Comparison of ENCODE assay signal across 10 mouse cellular contexts in the genomic region with DNA sequence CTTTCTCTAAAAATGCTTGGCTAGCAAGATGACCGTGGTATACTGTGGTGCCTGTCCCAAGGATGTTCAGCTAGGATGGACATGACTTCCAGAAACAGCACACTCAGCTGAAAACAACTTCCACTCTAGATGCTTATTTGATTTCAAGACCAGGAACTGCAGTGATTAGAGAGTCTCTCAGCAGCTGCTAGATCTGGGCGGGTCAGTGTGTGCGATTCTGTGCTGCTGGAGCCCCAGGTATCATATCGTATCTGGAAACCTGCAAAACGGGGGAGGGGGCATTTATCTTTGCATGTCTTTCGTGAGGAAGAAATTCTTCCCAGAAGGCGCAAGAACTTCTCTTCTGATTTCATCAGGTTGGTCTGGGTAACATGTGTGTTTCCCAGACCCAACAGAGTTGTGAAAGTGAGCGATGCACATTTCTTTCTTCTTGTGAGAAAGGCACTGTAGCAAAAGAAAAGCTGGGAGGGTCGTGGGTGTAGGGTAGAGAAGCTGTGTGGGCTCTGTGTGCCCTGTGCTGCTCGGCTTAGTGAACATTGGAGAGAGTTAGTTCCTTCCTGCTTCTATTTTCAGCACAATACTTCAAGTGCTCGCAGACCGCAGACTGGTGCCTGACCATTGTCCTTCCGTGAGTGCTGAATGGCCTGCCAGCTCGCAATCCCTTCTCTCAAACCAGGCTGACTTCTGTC.
A peak's percentile ranks its signal among the peaks of the same experiment; 100 is the strongest.
DNase-seq lines count a peak whose midpoint lies in the region; ATAC-seq and TF ChIP-seq lines count a peak whose summit lies in the region.
"Had no signal": no experiment of that assay in that cellular context is flagged by ENCODE, and none has a peak within 500 bp of the region (broad histone marks: within the 10 kb centered on the region; RNA-seq: fewer than 3 reads in every experiment).

No protein-coding gene starts in this region.

- 78% methylated on average over 14 of the region's 14 CpGs for WGBS in midbrain, embryonic 11.5 days
- 82% methylated on average over 14 of the region's 14 CpGs for WGBS in midbrain, embryonic 10.5 days
- WGBS in heart, embryonic 15.5 days: 26% methylated on average over 14 of the region's 14 CpGs
- 71% methylated on average over 14 of the region's 14 CpGs for WGBS in limb, embryonic 14.5 days
- WGBS in small intestine, adult 2 months: 27% methylated on average over 14 of the region's 14 CpGs
- WGBS in forebrain, postnatal 0 days: 68% methylated on average over 14 of the region's 14 CpGs

- H3K36me3 ChIP-seq in midbrain, embryonic 11.5 days (ENCODE audit: control insufficient read depth, insufficient read depth, low read length): no peaks in the 10 kb centered on the region
- H3K36me3 ChIP-seq in midbrain, embryonic 10.5 days: no peaks in the 10 kb centered on the region
- no peaks in the 10 kb centered on the region for H3K36me3 ChIP-seq in heart, embryonic 15.5 days
- H3K36me3 ChIP-seq in limb, embryonic 14.5 days (ENCODE audit: control insufficient read depth, insufficient read depth, low read length): no peaks in the 10 kb centered on the region
- H3K36me3 ChIP-seq in small intestine, adult 2 months (ENCODE audit: control insufficient read depth, insufficient read depth, low read length): no peaks in the 10 kb centered on the region
- H3K36me3 ChIP-seq in forebrain, postnatal 0 days (ENCODE audit: insufficient read depth): no peaks in the 10 kb centered on the region
- H3K36me3 ChIP-seq: neural tube, embryonic 12.5 days had no signal

- no peaks in the 10 kb centered on the region for H3K27me3 ChIP-seq in midbrain, embryonic 11.5 days (ENCODE audit: control insufficient read depth, insufficient read depth, low read length)
- H3K27me3 ChIP-seq in midbrain, embryonic 10.5 days (ENCODE audit: low read depth, poor library complexity, severe bottlenecking): no peaks in the 10 kb centered on the region
- no peaks in the 10 kb centered on the region for H3K27me3 ChIP-seq in heart, embryonic 15.5 days
- H3K27me3 ChIP-seq in limb, embryonic 14.5 days (ENCODE audit: control insufficient read depth, insufficient read depth, low read length): no peaks in the 10 kb centered on the region
- no peaks in the 10 kb centered on the region for H3K27me3 ChIP-seq in small intestine, adult 2 months (ENCODE audit: control insufficient read depth, insufficient read depth, low read length)
- no peaks in the 10 kb centered on the region for H3K27me3 ChIP-seq in forebrain, postnatal 0 days (ENCODE audit: insufficient read depth, low read length)
- H3K27me3 ChIP-seq: neural tube, embryonic 12.5 days had no signal

- no peak overlapping the region for H3K9ac ChIP-seq in midbrain, embryonic 11.5 days (ENCODE audit: low read length)
- H3K9ac ChIP-seq in heart, embryonic 15.5 days: 0 out of 2 replicates have a peak overlapping the region, but pooled peaks have one; percentile 10
- no peak overlapping the region for H3K9ac ChIP-seq in limb, embryonic 14.5 days (ENCODE audit: low read depth, low read length, severe bottlenecking)
- no peak overlapping the region for H3K9ac ChIP-seq in forebrain, postnatal 0 days
- H3K9ac ChIP-seq: neural tube, embryonic 12.5 days had no signal

- H3K27ac ChIP-seq in midbrain, embryonic 11.5 days (ENCODE audit: low read depth, low read length): no peak overlapping the region
- H3K27ac ChIP-seq in midbrain, embryonic 10.5 days (replicated peaks): no peak overlapping the region
- peak overlapping the region; percentile 79 for H3K27ac ChIP-seq in heart, embryonic 15.5 days
- 0 out of 2 replicates have a peak overlapping the region, but pooled peaks have one; percentile 26 for H3K27ac ChIP-seq in limb, embryonic 14.5 days (replicated peaks; ENCODE audit: low read depth, low read length)
- 0 out of 2 replicates have a peak overlapping the region, but pooled peaks have one; percentile 5 for H3K27ac ChIP-seq in small intestine, adult 2 months (ENCODE audit: insufficient read depth, low read depth, low read length)
- no peak overlapping the region for H3K27ac ChIP-seq in forebrain, postnatal 0 days (ENCODE audit: low read depth, low read length)
- H3K27ac ChIP-seq: neural tube, embryonic 12.5 days had no signal

- no peaks in the 10 kb centered on the region for H3K9me3 ChIP-seq in midbrain, embryonic 11.5 days (ENCODE audit: control insufficient read depth, low read length)
- H3K9me3 ChIP-seq in midbrain, embryonic 10.5 days (replicated peaks): no peaks in the 10 kb centered on the region
- H3K9me3 ChIP-seq in heart, embryonic 15.5 days (replicated peaks): no peaks in the 10 kb centered on the region
- no peaks in the 10 kb centered on the region for H3K9me3 ChIP-seq in limb, embryonic 14.5 days (ENCODE audit: control insufficient read depth, low read length)
- H3K9me3 ChIP-seq in forebrain, postnatal 0 days (ENCODE audit: low read length): no peaks in the 10 kb centered on the region
- H3K9me3 ChIP-seq: neural tube, embryonic 12.5 days had no signal

- TF ChIP-seq POLR2A in limb, embryonic 14.5 days (IDR thresholded peaks at IDR 0.05; ENCODE audit: borderline replicate concordance, extremely low read depth, insufficient read depth, insufficient read length): no peak
- no peak for TF ChIP-seq POLR2A in small intestine, adult 2 months (IDR thresholded peaks at IDR 0.05; ENCODE audit: low read depth, low read length)

- no peak overlapping the region for H3K4me2 ChIP-seq in midbrain, embryonic 11.5 days
- H3K4me2 ChIP-seq in heart, embryonic 15.5 days: peak overlapping the region; percentile 49
- H3K4me2 ChIP-seq in limb, embryonic 14.5 days (replicated peaks; ENCODE audit: low read depth, low read length, severe bottlenecking): no peak overlapping the region
- no peak overlapping the region for H3K4me2 ChIP-seq in forebrain, postnatal 0 days (ENCODE audit: low read depth)
- H3K4me2 ChIP-seq: neural tube, embryonic 12.5 days had no signal

- TF ChIP-seq CTCF in small intestine, adult 2 months (IDR thresholded peaks at IDR 0.05; ENCODE audit: extremely low read depth, insufficient read length, insufficient replicate concordance, low read depth, low read length): no peak
- TF ChIP-seq CTCF in forebrain, postnatal 0 days (IDR thresholded peaks at IDR 0.05; ENCODE audit: low read depth): no peak

- no peak for ATAC-seq in midbrain, embryonic 11.5 days (ENCODE audit: low FRiP score)
- ATAC-seq in heart, embryonic 15.5 days (replicated peaks; ENCODE audit: insufficient number of reproducible peaks, insufficient read depth, low FRiP score, low read depth): peak; percentile 81
- ATAC-seq in limb, embryonic 14.5 days (ENCODE audit: low FRiP score, low read depth): no peak
- no peak for ATAC-seq in activated CD4-positive, CD25-positive, alpha-beta regulatory T cell, adult 4 months
- no peak for ATAC-seq in forebrain, postnatal 0 days
- ATAC-seq: forebrain, embryonic 14.5 days had no signal

- DNase-seq in midbrain, embryonic 11.5 days (ENCODE audit: low spot score, missing footprints): peak; percentile 83
- no peak for DNase-seq in midbrain, embryonic 10.5 days (ENCODE audit: low spot score)
- no peak for DNase-seq in limb, embryonic 14.5 days (ENCODE audit: low spot score)
- no peak for DNase-seq in forebrain, postnatal 0 days
- DNase-seq in cerebellum, adult 11-12 months: no peak

- no peak overlapping the region for H3K4me3 ChIP-seq in midbrain, embryonic 11.5 days (ENCODE audit: low read depth, low read length)
- no peak overlapping the region for H3K4me3 ChIP-seq in midbrain, embryonic 10.5 days
- H3K4me3 ChIP-seq in heart, embryonic 15.5 days: peak overlapping the region; percentile 20; the same call in 1 of the 2 replicates
- no peak overlapping the region for H3K4me3 ChIP-seq in limb, embryonic 14.5 days (replicated peaks; ENCODE audit: low read length)
- peak overlapping the region; percentile 18; the same call in 1 of the 2 replicates for H3K4me3 ChIP-seq in small intestine, adult 2 months (ENCODE audit: low read depth, low read length)
- no peak overlapping the region for H3K4me3 ChIP-seq in forebrain, postnatal 0 days (ENCODE audit: low read depth, low read length)
- H3K4me3 ChIP-seq: neural tube, embryonic 12.5 days had no signal

- no peaks in the 10 kb centered on the region for H3K4me1 ChIP-seq in midbrain, embryonic 11.5 days (ENCODE audit: control insufficient read depth, insufficient read depth, low read length)
- H3K4me1 ChIP-seq in midbrain, embryonic 10.5 days: no peaks in the 10 kb centered on the region
- peaks cover 10% of the 10 kb centered on the region for H3K4me1 ChIP-seq in heart, embryonic 15.5 days (replicated peaks)
- peaks cover 6% of the 10 kb centered on the region; the same call in 1 of the 2 replicates for H3K4me1 ChIP-seq in limb, embryonic 14.5 days (ENCODE audit: control insufficient read depth, insufficient read depth, low read length)
- H3K4me1 ChIP-seq in small intestine, adult 2 months (ENCODE audit: control insufficient read depth, insufficient read depth, insufficient read length, low read length): no peaks in the 10 kb centered on the region; the same call in 1 of the 2 replicates
- H3K4me1 ChIP-seq in forebrain, postnatal 0 days (ENCODE audit: insufficient read depth): no peaks in the 10 kb centered on the region
- H3K4me1 ChIP-seq: neural tube, embryonic 12.5 days had no signal

Comparison
In these comparisons a context has a peak if more than half of its experiments do, and no peak if none do; other contexts are left out.
1. H3K27ac ChIP-seq: peak in heart, embryonic 15.5 days (single experiment), limb, embryonic 14.5 days (single experiment) and small intestine, adult 2 months (single experiment); none in midbrain, embryonic 11.5 days (single experiment), midbrain, embryonic 10.5 days (single experiment) and forebrain, postnatal 0 days (single experiment).
2. H3K4me3 ChIP-seq: peak in heart, embryonic 15.5 days (single experiment) and small intestine, adult 2 months (single experiment); none in midbrain, embryonic 11.5 days (single experiment), midbrain, embryonic 10.5 days (single experiment), limb, embryonic 14.5 days (single experiment) and forebrain, postnatal 0 days (single experiment).